Mouse (Mus musculus): ENCODE results near the gene Wnk4.

DNA sequence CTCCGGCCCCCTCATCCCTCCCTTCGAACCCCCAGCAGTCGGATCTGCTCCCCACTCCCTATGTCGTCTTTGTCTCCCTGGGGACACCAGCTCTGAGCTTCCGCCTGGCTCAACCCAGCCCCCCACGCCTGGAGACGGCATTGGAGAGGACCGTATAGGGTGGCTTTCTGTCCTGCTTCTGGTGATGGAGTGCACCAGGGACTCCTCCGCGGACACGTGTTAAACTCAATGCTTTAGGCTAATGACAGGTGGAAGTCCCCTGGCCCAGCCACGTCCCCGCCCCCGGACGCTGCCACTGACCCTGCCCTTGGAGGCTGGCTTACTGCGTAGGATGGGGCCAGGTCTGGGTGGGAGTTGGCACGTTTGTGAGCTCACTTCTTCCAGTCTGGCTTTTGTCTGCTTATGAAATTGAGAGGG, 56.1 kb downstream of the Wnk4 start:
- TF ChIP-seq CTCF (IDR thresholded peaks at IDR 0.05; ENCODE audit: low read depth) (no peak), EP300 (IDR thresholded peaks at IDR 0.05; ENCODE audit: low read depth) (no peak)

All from liver, postnatal 0 days (tissue).